Mouse (Mus musculus) adrenal gland, postnatal 36 days (tissue): ENCODE results near the gene Slc28a3. TPM values are rescaled to one million over a fixed set of nuclear protein-coding genes. Genes with fewer than 3 reads are reported as not detected.
A peak's percentile ranks its signal among the peaks of the same experiment; 100 is the strongest.

Experiments used
- DNase-seq, 2 experiments: peaks; one replicate each; pipeline ENCODE4 v3.0.0; 2021; ENCODE audit warnings: mixed read lengths in 1 of 2
- total RNA-seq, 2 experiments: library from RNA; stranded (reverse); gene quantifications; 2 replicates each; pipeline ENCODE4 v1.2.3; 2021

The Slc28a3 gene
- total RNA-seq, 2 experiments from 2014 or later = not detected

DNA sequence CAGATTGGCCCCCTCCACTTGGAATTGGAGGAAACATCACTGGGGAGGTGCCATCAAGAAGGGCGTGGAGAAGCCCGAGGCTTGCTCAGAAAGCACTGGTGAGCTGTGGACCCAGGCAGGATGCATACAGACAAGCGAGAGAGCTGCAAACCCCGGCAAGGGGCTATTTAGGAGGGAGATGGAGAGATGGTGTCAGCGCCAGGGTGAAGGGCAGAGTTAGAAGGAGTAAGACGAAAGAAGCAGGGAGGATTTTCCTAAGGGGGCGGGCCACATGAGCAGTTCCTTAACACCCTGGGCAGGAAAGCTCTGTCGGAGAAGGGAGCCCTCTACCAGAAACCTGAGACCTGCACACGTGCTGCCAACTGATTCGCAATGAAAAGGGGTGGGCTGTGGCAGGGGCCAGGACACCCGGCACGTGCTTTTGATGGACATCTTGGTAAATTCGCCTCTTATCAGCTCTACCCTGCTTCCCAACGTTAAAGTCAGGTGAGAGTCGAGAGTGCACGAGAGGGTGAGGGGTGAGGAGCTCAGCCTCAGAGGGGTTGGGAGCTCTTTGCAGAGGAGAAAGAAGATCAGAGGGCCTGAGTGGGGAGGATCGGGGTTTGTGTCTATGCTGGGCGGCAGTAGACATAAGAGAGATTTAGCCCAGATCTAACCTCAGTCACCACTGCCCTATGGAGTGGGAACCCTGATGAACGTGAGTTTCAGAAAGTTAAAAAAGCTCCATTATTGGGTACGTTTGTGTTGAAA lies 87.5 kb downstream of the Slc28a3 start:
- no peak for DNase-seq

DNA sequence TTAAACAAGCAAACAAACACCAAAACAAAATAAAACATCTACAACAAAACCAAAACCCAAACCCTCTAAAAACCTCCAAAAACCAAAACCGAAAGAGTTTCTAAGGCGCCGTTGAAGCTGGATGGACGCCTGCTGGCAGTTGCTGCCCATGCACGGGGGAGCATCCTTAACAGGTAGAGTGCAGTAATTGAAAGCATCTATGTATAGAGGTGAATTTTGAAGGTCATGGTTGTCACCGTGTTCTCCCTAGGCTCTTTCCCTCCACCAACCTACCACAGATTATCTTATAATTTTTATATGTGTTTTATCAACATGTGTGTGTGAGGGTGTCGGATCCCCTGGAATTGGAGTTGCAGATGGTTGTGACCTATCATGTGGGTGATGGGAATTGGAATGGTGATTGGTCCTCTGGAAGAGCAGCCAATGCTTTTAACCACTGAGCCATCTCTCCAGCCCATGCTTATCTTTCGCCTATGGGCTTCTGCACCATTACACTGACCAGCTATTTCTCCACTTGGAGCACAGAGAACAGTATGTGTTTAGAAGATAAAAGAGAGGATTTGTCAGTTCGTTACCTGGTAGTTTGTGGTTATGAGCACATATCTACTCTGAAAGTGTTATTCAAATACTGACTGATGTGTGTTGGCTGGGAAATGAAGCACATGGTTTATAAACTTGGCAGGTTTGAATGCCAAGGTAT lies 89.2 kb downstream of the Slc28a3 start:
- no peak for DNase-seq

DNA sequence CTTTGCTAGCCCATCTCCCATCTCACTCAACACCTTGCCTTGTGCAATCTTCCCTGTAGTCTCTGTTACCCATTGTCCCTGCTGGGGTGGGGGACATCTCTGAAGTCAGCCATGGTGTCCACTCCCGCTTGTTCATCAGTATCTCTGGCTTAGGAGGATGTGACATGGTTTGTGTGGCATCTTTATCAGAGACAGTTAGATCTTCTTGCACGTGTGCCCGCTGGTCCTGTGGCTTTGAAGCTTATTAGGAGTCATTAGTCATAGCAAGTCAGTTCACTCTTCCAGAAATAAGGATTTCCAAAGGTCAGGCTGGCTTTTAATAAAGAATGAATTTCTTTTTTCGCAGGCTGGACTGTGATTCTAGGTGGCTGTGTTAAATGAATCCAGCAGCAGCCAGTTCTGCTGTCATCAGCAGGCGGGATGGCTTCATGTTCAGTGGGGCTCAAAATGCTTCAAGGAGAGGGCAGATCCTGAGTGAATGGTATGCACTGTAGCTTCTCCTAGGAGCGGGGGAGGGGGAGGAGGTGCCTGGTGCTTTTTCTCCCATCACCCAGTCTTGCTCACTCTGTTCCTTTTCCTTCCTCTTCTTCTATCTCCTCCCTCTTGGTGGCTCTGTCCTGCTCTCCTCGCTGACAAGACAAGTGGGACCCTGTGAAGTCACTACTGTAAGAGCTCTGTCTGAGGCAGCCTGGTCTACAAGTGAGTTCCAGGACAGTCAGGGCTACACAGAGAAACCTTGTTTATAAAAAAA lies 89.9 kb downstream of the Slc28a3 start:
- no peak for DNase-seq

DNA sequence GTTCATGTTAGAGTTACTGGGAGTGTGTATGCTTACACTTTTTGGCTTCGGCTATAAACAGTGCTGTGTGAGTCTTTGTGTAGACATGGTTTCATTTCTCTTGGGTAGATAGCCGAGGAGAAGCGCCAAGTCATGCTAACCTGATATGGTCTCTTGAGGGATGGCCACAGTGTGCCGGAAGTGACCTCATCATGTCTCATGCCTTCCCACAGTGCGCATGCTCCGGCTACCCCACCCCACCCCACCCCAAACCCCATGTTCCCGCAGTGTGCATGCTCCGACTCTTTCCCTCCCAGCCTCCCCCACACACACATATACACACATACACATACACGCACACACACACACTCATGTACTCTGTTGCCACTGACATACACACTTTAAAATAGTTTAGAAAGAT lies 90.6 kb downstream of the Slc28a3 start:
- no peak for DNase-seq

DNA sequence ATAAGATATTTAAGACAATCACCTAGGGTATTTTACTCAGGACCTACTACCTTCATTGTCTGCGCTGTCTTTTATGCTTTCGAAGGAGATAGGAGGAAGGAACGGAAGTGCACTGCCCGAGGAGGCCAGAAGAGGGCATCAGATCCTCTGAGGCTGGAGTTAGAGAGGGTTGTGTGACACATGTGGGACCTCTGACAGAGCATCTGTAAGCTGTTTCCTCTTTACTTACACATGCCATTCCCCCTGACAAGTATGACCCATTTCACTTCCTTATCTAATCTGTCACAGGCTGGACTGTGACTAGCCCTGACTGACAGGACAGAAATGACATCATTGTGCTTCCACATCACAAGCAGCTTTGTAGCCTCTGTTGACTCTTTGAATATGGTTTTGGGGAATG lies 94.4 kb downstream of the Slc28a3 start:
- no peak for DNase-seq

DNA sequence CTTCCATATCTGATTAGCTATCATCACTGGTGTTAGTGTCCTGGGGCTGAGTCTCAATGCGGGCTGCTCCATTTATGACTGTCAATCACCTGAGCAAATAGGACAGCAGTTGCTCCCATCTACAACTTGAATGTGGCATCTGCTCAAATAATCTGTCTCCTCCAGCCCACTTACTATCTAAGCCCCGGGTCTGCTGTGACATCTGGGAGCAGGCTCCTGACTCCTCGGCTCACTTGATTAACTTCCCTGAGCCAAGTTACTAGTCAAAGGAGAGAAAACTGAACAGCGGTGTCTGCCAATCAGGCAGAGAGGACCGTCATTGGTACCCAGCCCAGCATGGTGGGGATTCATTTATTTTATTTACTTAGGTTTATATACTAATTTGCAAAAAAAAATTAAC lies 95.0 kb downstream of the Slc28a3 start:
- DNase-seq = no peak

DNA sequence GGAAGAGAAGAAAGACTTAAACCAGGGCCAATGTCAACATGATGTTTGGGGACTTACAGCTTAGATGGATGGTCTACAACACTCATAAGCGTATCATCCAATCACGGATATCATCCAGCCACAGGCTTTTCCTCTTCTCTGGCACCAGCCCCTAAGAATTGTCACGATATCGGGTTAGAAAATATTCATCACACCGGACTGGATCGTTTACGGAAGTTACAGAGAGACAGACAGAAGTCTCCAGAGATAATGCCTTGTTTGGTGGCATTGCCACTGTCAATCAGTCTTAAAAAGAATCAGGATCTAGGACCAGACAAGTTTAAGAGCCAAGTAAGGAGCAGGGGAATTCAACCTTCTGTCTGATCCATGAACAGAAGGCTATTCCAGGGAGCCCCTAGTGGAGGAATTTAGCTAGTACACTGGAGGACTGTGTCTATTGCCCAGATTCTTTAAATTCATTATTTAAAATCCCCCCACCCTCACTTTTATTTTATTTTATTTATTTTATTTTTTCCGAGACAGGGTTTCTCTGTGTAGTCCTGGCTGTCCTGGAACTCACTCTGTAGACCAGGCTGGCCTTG lies 96.4 kb downstream of the Slc28a3 start:
- DNase-seq = peak in 1 of 2 experiments; percentile 17

DNA sequence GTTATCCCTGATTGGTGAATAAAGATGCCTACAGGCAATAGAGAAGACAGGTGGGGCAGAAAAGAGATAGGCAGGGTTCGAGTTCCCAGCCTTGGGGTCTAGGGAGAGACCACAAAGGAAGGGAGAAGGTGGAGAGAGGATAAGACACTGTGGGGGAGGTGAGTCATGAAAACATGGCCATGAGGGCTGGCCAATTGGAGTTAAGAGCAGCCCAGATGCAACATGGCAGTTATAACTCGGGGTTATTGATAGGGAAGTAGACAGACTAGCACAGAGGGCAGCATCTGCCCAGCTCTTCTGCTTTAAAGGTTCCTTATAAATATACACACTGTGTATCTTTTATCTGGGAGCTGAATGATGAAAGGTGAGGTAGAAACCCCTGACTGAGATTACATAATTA lies 98.8 kb downstream of the Slc28a3 start:
- no peak for DNase-seq

DNA sequence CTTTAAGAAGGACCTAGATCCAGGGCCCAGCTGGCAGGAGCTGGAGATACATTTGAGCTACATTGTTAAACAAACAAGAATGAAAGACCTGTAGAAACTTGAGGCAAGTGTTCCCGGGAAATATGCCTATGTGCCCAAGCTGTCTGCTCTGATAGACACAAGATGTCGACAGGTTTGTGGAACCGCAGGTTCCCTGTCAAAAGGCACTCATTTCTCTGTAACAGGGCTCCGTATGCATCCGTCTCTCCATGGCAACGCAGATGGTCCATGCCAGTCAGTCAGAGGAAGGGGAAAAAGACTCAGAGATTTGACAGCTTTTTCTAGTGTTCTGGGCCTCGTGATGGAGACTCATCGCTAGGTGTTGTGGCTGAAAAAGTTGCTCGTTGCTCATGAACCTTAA lies 99.4 kb downstream of the Slc28a3 start:
- DNase-seq = no peak

DNA sequence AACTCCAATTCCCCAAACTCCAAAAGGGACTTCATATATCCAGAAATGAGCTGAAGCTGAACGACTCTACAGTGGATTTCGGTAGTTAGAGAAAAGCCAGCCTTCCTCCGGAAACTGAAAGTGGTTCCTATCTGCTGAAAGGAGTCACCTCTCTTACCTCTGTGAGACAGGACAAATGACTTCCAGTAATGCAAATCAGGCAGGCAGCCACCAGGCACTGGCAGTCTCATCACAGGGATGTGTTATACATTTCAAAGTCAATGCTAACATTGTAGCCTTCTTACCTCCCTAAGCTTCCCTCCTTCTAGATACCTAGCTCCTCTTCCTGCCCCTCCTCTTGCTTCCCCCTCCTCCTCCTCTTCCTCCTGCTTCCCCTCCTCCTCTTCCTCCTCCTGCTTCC lies 101.4 kb downstream of the Slc28a3 start:
- DNase-seq = no peak

DNA sequence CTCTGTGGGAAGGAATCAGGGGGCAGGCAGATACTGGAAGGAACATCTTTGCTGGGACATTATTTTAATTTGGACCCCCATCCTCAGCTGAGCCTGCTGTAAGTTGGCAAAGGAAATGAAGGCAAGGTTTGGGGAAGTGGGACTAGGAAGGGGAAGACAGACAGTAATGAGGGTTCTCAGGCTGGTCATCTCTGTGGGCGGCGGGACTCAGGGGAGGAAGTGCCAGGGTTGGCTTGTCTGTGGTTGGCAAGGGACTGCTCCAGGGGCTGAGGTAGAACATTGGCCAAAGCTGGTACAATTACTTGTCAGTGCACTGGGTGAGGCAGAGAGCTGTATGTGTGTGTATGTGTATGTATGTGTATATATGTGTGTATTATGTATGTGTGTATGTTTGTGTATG lies 107.1 kb downstream of the Slc28a3 start:
- DNase-seq = no peak

DNA sequence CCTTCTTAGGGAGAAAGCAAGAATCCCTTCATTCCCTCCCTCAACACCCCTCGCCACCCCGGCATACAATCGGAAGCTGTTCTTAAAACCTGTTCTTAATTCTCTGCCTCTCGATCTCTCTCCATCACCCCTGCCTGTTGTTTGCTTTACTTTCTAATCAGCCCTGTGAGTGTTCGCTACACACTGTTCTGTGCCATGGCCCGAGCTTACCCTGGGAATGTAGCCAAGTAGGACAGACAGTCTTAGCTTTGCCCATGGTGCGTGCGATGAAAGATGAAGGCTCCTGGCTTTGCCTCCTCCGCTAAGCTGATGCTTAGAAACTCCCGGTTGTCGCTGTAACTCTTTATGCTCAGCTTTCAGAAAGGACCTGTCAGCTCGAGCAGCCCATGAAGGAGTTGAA lies 112.9 kb downstream of the Slc28a3 start:
- peak in 1 of 2 experiments; percentile 8 for DNase-seq

Other genes with a start within 250 kb of the Slc28a3 start
- gene 2210016F16Rik, start 225.7 kb downstream of the Slc28a3 start, total RNA-seq = 10 to 100 TPM; 27.2 to 31.5 TPM
- 10 to 100 TPM; 18.1 to 21.9 TPM for gene Rmi1, start 208.6 kb downstream of the Slc28a3 start, total RNA-seq
- gene Hnrnpk, start 207.5 kb downstream of the Slc28a3 start, total RNA-seq = 100 to 1,000 TPM; 878 to 908 TPM
- gene Ntrk2, start 195.7 kb upstream of the Slc28a3 start, total RNA-seq = 10 to 100 TPM; 19.7 to 25.1 TPM